Mouse (Mus musculus) forebrain, embryonic 14.5 days (tissue): ENCODE measurements around the gene Chmp5. TPM values are rescaled to one million over a fixed set of nuclear protein-coding genes. Genes with fewer than 3 reads are reported as not detected.

ENCODE experiments used
- ATAC-seq: fragments of 200-750 bp; cut with Nextera tagmentation; 2 replicates; pipeline ENCODE4 v1.8.0; 2017; ENCODE audit warnings: mild to moderate bottlenecking, moderate library complexity
- DNase-seq: peaks from one replicate; pipeline ENCODE4 v3.0.0-alpha.2; 2015; ENCODE audit warnings: low spot score
- H3K27ac ChIP-seq: fragments of 300-500 bp; sonication (generic); 2 replicates; pipeline ENCODE4 v1.5.1; 2014; ENCODE audit warnings: low read depth, mild to moderate bottlenecking, control low read depth, low read length, moderate library complexity
- H3K27me3 ChIP-seq: fragments of 300-500 bp; sonication (generic); replicated peaks from 2 replicates; pipeline ENCODE4 v1.6.1; 2014; ENCODE audit warnings: low read length, control low read depth, mixed read lengths; ENCODE audit not compliant: control insufficient read depth, insufficient read depth
- H3K36me3 ChIP-seq: fragments of 300-500 bp; sonication (generic); 2 replicates; pipeline ENCODE4 v1.6.1; 2014; ENCODE audit warnings: low read length, control low read depth; ENCODE audit not compliant: control insufficient read depth, insufficient read depth
- H3K4me1 ChIP-seq: fragments of 300-500 bp; sonication (generic); 2 replicates; pipeline ENCODE4 v1.6.1; 2014; ENCODE audit warnings: antibody characterized with exemption, low read length, control low read depth; ENCODE audit not compliant: control insufficient read depth, insufficient read depth
- H3K4me2 ChIP-seq: fragments of 300-500 bp; sonication (generic); 2 replicates; pipeline ENCODE4 v1.6.1; 2014; ENCODE audit warnings: mild to moderate bottlenecking, control low read depth, low read length
- H3K4me3 ChIP-seq: fragments of 300-500 bp; sonication (generic); 2 replicates; pipeline ENCODE4 v1.5.1; 2014; ENCODE audit warnings: low read depth, low read length, control low read depth
- H3K9ac ChIP-seq: fragments of 300-500 bp; sonication (generic); 2 replicates; pipeline ENCODE4 v1.6.1; 2014; ENCODE audit warnings: mild to moderate bottlenecking, low read length, control low read depth, moderate library complexity
- H3K9me3 ChIP-seq: fragments of 300-500 bp; sonication (generic); replicated peaks from 2 replicates; pipeline ENCODE4 v1.6.1; 2016; ENCODE audit warnings: low read length, control low read depth, mixed read lengths; ENCODE audit not compliant: control insufficient read depth
- WGBS: fragments of 180-500 bp; shearing (Covaris S2); extraction: QIAGEN DNeasy Blood & Tissue Kit; methylation state at CpG from one replicate; pipeline ENCODE4 v1.1.7; 2014; 5-methylcytosine and 5-hydroxymethylcytosine counted together
- polyA plus RNA-seq: library from polyadenylated mRNA; unstranded; fragments of >200 nt; fragmentation: Nextera tagmentation; extraction: Ambion mirVana; gene quantifications from 2 replicates; pipeline ENCODE4 v1.2.1, GENCODE M21; 2014

Chmp5 gene
- polyA plus RNA-seq, 1 experiment from 2014 or later: 192 TPM

DNA sequence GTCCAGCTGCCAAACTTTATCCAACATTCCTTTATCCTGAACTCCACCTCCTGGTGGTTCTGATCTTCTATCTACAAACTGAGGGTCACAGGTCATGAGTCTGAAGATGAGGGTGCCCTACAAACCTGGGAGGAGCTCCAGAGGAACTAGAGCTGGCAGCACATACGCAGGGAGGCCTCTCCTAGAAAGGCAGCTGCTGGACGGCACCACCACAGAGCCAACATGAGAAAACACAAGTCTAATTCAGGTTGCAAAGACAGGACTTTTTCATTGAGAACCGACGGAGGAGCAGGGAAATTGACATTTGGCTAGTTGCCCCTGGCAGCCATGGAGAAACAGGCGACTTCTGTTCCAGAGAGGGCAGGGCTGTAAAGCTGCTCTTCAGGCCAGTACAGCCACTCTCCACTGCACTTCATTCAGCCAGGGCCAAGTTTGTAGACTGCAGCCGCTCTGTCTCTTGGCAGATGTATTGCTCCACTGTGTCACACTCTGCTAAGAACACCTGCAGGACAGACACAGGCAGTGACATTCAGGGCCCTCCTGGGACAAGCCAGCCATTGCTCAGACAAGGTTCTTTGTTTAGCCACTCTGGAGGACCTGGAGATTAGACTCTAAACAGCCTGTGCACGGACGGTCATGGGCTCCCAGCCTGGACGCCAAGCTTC is 11.9 kb upstream of the Chmp5 start:
- Histone ChIP-seq H3K9ac (no peak overlapping the region), H3K9me3 (0 out of 2 replicates have a peak, but pooled peaks cover 10% of the 10 kb centered on the region), H3K4me3 (no peak overlapping the region), H3K27me3 (no peaks in the 10 kb centered on the region), H3K36me3 (peaks cover 68% of the 10 kb centered on the region), H3K4me2 (no peak overlapping the region), H3K27ac (no peak overlapping the region), H3K4me1 (no peaks in the 10 kb centered on the region)
- ATAC-seq (no peak), DNase-seq (no peak)
- 88% methylated on average over 9 of the region's 9 CpGs for WGBS

DNA sequence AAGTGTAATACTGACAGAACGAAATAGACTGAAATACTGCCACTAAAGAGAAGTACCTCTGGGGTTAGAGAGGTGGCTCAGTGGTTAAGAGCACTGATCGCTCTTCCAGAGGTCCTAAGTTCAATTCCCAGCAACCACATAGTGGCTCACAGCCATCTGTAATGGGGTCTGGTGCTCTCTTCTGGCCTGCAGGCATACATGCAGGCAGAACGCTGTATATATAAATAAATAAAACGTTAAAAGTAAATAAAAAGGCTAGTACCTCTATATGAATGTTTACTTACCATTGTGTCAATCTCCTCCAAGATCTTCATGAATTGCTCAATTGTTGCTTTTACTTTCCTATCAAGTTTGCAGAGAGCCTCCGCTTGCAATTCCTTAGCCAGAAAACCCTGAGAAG is 9.4 kb upstream of the Chmp5 start:
- Histone ChIP-seq H3K27ac (no peak overlapping the region), H3K4me2 (no peak overlapping the region), H3K9ac (no peak overlapping the region), H3K27me3 (no peaks in the 10 kb centered on the region), H3K36me3 (peaks cover 87% of the 10 kb centered on the region), H3K4me1 (no peaks in the 10 kb centered on the region), H3K4me3 (no peak overlapping the region), H3K9me3 (0 out of 2 replicates have a peak, but pooled peaks cover 10% of the 10 kb centered on the region)
- no peak for ATAC-seq
- no peak for DNase-seq
- over 99% methylated on average over 5 of the region's 5 CpGs for WGBS

DNA sequence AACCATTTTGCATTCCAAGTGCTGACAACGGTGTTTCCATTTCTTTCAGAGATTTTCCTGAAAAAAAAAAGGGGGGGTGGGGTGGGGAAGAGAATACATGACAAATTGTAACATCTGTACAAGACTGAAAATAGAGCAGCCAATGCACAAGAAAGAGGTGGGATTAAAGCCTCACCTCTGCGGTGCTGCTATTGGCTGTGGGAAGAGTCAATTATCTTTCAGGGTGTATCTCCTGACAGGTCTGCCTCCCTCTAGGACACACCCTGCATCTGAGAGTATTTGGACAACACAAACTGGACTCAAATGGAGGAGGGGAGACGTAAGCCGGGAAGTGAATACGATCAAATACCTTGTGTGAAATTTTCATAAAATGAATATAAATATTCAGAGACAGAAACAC is 4.6 kb upstream of the Chmp5 start:
- 95% methylated on average over 5 of the region's 5 CpGs for WGBS
- Histone ChIP-seq H3K4me2 (no peak overlapping the region), H3K9ac (no peak overlapping the region), H3K9me3 (0 out of 2 replicates have a peak, but pooled peaks cover 10% of the 10 kb centered on the region), H3K4me3 (no peak overlapping the region), H3K4me1 (peaks cover 14% of the 10 kb centered on the region), H3K36me3 (peaks cover 71% of the 10 kb centered on the region), H3K27me3 (no peaks in the 10 kb centered on the region), H3K27ac (no peak overlapping the region)
- DNase-seq: no peak
- ATAC-seq: no peak

DNA sequence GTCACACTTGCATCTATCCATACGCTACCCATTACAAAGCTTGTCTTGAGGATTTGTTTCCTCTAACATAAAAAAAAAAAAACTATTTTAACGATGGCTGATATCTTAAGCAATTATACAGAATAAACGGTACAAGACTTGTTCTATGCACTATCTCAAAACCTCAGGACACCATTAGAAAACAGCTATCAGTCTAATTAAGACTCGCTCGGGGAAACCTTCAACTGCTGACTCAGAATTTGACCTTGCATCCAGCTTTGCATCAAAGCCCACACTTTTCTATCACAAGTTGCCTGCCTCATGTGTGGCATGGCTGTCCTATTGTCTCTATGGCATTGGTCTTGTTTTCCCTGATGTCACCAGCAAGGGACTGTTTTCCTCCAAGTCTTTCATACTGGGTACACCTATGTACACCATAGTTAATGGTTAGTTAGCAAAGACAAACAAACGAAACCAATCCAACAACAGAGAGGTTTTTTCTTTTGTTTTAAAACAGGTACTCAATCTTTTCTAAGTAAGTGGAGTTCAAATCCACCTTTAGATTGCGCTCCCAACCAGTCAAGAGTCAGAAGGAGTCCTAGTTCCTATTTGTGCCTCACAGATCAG is 1.6 kb upstream of the Chmp5 start:
- DNase-seq (no peak), ATAC-seq (no peak)
- Histone ChIP-seq H3K9ac (peak overlapping the region; percentile 85), H3K4me1 (peaks cover 20% of the 10 kb centered on the region), H3K9me3 (no peaks in the 10 kb centered on the region), H3K4me3 (peak overlapping the region; percentile 87), H3K27ac (no peak overlapping the region), H3K4me2 (peak overlapping the region; percentile 64), H3K27me3 (no peaks in the 10 kb centered on the region), H3K36me3 (peaks cover 59% of the 10 kb centered on the region)
- WGBS: 84% methylated on average over 7 of the region's 7 CpGs

DNA sequence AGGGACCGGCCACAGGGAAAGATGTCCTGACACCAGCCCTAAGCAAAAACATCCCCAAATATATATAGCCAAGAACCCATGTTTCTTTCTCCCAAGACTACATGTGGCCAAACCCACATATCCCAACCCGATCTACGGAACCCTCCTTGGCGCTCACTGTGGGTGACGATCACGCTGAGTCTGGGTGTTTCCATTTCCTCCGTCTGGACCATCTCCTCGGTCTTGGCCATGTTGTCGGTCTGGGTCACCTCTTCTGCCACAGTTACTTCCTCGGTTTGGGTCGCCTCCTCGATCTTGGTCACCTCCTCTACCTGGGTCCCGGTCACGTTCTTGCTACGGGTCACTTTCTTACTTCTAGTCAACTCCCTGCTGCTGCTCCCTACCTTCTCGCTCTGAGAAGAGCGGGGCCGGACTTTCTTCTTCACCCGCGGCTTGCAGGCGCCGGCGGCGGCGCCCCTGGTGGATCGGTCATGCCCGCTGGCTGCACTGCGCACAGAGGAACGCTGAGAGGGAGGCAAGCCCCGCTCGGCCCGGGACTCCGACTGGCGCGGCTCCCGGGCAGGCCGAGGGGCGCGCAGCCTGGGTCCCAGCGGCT is 545 bp upstream of the Chmp5 start:
- DNase-seq: peak; percentile 32
- Histone ChIP-seq H3K4me2 (peak overlapping the region; percentile 64), H3K27me3 (no peaks in the 10 kb centered on the region), H3K4me3 (peak overlapping the region; percentile 87), H3K27ac (peak overlapping the region; percentile 82), H3K9ac (peak overlapping the region; percentile 85), H3K36me3 (peaks cover 54% of the 10 kb centered on the region), H3K9me3 (no peaks in the 10 kb centered on the region), H3K4me1 (peaks cover 20% of the 10 kb centered on the region)
- WGBS: under 1% methylated on average over 40 of the region's 40 CpGs
- peak; percentile 27 for ATAC-seq

DNA sequence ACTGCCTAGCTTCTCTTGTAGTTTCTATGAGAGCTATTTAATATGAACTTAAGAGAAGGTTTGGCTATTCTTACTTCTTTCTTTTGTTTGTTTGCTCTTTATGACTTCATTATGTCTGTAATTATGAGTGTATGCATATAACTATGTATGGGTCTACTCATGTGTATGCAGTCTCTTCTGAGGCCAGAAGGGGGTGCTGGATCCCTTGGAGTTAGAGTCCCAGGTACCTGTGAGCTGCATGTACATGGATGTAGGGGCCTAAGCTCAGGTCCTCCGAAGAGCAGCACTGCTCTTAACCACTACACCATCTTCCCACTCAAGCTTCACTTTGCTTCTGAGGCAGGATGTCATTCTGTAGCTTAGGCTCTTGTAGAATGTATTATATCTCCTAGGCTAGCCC is 5.3 kb downstream of the Chmp5 start:
- WGBS: 96% methylated on average over 1 of the region's 1 CpGs
- Histone ChIP-seq H3K9me3 (no peaks in the 10 kb centered on the region), H3K4me1 (peaks cover 6% of the 10 kb centered on the region), H3K9ac (no peak overlapping the region), H3K4me2 (no peak overlapping the region), H3K27me3 (no peaks in the 10 kb centered on the region), H3K4me3 (no peak overlapping the region), H3K27ac (no peak overlapping the region), H3K36me3 (peaks cover 73% of the 10 kb centered on the region)
- ATAC-seq (no peak), DNase-seq (no peak)

DNA sequence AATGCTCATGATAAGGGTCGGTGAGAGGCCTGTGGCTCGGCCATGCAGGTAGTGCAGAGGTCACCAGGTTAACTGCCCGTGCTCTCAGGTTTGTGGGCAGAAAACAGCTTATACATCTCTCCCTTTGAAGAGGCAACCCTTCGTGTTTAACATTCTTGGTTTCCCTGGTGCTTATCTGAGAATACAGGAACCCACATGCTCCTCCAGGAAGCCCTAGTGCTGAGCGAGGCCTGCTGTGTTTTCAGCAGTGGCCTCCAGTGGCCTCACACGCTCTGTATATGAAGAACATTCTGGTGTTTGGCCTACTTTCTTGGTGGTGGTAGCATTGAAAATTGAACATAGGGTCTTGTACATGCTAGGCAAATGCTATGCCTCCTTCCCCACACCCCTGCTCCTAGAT is 7.7 kb downstream of the Chmp5 start:
- no peak for ATAC-seq
- H3K4me2 ChIP-seq: no peak overlapping the region
- no peaks in the 10 kb centered on the region for H3K9me3 ChIP-seq
- no peak overlapping the region for H3K4me3 ChIP-seq
- H3K36me3 ChIP-seq: peaks cover 86% of the 10 kb centered on the region
- no peak overlapping the region for H3K27ac ChIP-seq
- H3K27me3 ChIP-seq: no peaks in the 10 kb centered on the region
- no peaks in the 10 kb centered on the region for H3K4me1 ChIP-seq
- no peak for DNase-seq
- no peak overlapping the region for H3K9ac ChIP-seq
- 93% methylated on average over 6 of the region's 6 CpGs for WGBS

DNA sequence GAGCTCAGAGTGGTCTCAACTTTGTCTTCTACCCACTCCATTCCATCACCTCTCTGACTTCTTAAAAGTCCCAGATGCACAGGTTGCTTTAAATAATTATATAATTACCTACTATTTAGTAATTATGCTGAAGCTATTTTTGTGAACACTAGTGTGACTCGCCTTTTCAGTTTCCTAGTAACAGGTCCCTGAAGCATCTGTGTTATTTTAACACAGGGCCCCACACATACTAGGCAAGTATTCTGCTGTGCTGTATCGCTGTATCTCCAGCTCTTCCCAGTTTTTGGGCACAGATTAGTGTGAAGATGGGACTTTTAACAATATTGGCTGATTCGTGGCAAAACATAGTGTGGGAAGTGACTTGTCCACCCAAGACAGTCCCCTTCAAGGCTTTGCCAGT is 15.3 kb downstream of the Chmp5 start:
- H3K9ac ChIP-seq: no peak overlapping the region
- WGBS: 94% methylated on average over 3 of the region's 3 CpGs
- no peak for ATAC-seq
- no peaks in the 10 kb centered on the region for H3K27me3 ChIP-seq
- H3K4me1 ChIP-seq: no peaks in the 10 kb centered on the region
- H3K27ac ChIP-seq: no peak overlapping the region
- H3K4me2 ChIP-seq: no peak overlapping the region
- H3K36me3 ChIP-seq: peaks cover 91% of the 10 kb centered on the region
- no peak for DNase-seq
- no peaks in the 10 kb centered on the region for H3K9me3 ChIP-seq
- H3K4me3 ChIP-seq: no peak overlapping the region

DNA sequence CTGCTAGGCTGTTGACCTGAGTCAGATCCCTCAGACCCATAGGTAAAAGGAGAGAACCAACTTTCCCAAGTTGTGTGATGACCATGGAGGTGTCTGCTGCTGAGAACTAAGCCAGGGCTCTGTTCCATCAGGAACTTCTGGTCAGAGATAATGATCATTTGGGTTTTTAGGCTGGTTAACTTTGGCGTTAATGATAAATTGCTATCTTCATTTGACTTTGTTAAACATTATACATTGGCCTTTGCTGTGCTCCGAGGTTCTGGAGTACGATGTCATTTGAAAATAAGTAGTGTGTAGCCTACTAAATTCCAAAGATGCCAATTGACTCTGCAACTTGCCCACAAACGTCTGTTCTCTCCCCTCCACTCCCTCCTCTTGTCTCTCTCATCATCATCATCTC is 21.0 kb downstream of the Chmp5 start:
- Histone ChIP-seq H3K4me2 (no peak overlapping the region), H3K4me3 (no peak overlapping the region), H3K9ac (no peak overlapping the region), H3K9me3 (no peaks in the 10 kb centered on the region), H3K4me1 (peaks cover 9% of the 10 kb centered on the region), H3K36me3 (peaks cover 40% of the 10 kb centered on the region), H3K27me3 (no peaks in the 10 kb centered on the region), H3K27ac (no peak overlapping the region)
- 79% methylated on average over 4 of the region's 4 CpGs for WGBS
- ATAC-seq (no peak), DNase-seq (no peak)
